Mouse (Mus musculus): Measurements from ENCODE around the gene Abhd8. TPM values are rescaled to one million over a fixed set of nuclear protein-coding genes. Genes with fewer than 3 reads are reported as not detected.
"Not testable (repeated sequence)": the region's sequence is repeated elsewhere in the genome, so short reads cannot be mapped to it uniquely, and the experiment has no call there.

Gene Abhd8
- polyA plus RNA-seq, 1 experiment from 2014 or later: 127 TPM

DNA sequence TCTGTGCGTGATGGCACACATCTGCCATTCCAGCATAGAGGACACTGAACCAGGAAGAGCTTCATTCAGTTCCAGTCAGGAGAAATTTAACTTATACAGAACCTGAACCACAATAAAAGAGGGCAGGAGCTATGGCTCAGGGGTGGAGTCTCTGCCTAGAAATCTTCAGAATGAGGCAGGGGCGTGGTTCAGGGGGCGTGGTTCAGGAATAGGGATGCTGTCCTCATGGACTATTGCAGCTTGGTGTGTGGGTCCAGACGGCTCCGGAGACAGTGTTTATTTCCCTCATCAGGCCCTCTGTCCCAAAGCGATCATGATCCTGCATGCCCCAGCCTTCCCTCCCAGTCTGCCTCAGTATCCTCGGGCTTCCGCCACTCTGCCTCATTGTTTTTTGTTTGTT is 8.8 kb downstream of the Abhd8 start:
- Histone ChIP-seq H3K27me3 (replicated peaks; ENCODE audit: control insufficient read depth, insufficient read depth, low read length) (no peaks in the 10 kb centered on the region), H3K27ac (ENCODE audit: low read length) (no peak overlapping the region), H3K4me3 (replicated peaks; ENCODE audit: low read length) (no peak overlapping the region), H3K9me3 (ENCODE audit: control insufficient read depth, low read length) (no peaks in the 10 kb centered on the region), H3K36me3 (ENCODE audit: control insufficient read depth, insufficient read depth) (peaks cover 8% of the 10 kb centered on the region), H3K4me1 (replicated peaks; ENCODE audit: control insufficient read depth, insufficient read depth, low read length) (no peaks in the 10 kb centered on the region), H3K4me2 (ENCODE audit: low read length) (no peak overlapping the region), H3K9ac (replicated peaks; ENCODE audit: low read depth, low read length) (no peak overlapping the region)
- WGBS: 89% methylated on average over 8 of the region's 8 CpGs
- no peak for ATAC-seq

DNA sequence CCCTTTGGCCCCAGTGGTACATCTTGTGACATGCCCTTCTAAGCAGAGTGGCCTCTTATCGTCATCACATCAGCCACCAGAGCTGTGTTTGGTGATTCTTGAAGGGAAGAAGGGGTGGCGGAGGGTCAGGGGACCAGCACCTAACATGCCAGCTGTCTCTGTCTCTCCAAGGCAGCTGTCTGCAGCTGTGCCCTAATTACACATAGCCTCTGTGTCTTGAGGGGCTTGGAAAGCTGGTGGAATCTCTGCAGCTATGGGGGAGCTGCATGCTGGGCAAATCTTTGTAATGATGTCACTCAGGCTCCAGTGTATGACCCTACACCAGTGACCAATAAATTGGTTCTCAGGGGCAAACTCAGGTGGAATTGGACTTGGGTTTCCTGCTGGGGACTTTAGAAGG is 10.8 kb downstream of the Abhd8 start:
- no peaks in the 10 kb centered on the region for H3K27me3 ChIP-seq (replicated peaks; ENCODE audit: control insufficient read depth, insufficient read depth, low read length)
- no peaks in the 10 kb centered on the region for H3K9me3 ChIP-seq (ENCODE audit: control insufficient read depth, low read length)
- no peak overlapping the region for H3K9ac ChIP-seq (replicated peaks; ENCODE audit: low read depth, low read length)
- H3K27ac ChIP-seq (ENCODE audit: low read length): no peak overlapping the region
- H3K4me2 ChIP-seq (ENCODE audit: low read length): no peak overlapping the region
- no peak overlapping the region for H3K4me3 ChIP-seq (replicated peaks; ENCODE audit: low read length)
- WGBS: 90% methylated on average over 2 of the region's 2 CpGs
- H3K36me3 ChIP-seq (ENCODE audit: control insufficient read depth, insufficient read depth): peaks cover 6% of the 10 kb centered on the region
- no peaks in the 10 kb centered on the region for H3K4me1 ChIP-seq (replicated peaks; ENCODE audit: control insufficient read depth, insufficient read depth, low read length)
- no peak for ATAC-seq

DNA sequence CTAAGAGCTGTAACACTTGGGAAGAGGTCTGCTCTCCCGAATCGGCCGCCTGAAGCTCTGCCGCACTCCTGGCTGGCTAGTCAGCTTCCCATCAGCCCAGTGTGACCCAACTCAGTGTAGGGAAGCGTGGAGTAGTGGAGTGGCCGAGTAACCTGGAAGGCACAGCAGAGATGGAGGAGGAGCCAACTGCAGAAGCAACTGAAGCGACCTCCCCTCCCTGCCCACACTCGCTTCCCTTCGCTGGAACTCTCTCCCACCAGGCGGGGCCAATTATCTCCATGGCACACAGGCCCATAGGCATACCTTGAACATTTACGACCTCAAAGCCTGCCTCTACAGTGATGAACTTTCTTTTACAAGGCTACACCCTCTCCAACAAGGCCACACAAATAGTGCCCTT is 11.7 kb downstream of the Abhd8 start:
- ATAC-seq: no peak
- Histone ChIP-seq H3K4me3 (replicated peaks; ENCODE audit: low read length) (no peak overlapping the region), H3K4me1 (replicated peaks; ENCODE audit: control insufficient read depth, insufficient read depth, low read length) (no peaks in the 10 kb centered on the region), H3K27me3 (replicated peaks; ENCODE audit: control insufficient read depth, insufficient read depth, low read length) (no peaks in the 10 kb centered on the region), H3K36me3 (ENCODE audit: control insufficient read depth, insufficient read depth) (no peaks in the 10 kb centered on the region), H3K27ac (ENCODE audit: low read length) (no peak overlapping the region), H3K9me3 (ENCODE audit: control insufficient read depth, low read length) (no peaks in the 10 kb centered on the region), H3K9ac (replicated peaks; ENCODE audit: low read depth, low read length) (no peak overlapping the region), H3K4me2 (ENCODE audit: low read length) (no peak overlapping the region)
- WGBS: 58% methylated on average over 11 of the region's 11 CpGs

DNA sequence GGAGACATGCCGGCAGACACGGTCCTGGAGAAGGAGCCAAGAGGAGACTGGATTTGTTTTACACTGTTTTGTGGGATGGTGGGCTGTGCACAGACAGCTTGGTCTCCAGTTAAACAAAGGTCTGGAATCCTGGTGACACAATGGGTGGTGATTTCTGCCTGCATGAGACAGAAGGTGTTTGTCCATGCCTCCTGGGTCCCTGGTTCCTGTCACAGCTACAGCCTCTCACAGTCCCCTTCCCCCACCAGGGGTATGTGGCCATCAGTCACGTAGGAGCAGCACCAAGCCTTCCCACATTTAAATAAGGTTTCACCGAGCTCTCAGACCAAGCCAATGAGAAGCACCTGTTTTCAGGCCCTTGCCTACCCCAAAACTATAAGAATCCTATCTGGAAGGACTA is 12.1 kb downstream of the Abhd8 start:
- H3K9me3 ChIP-seq (ENCODE audit: control insufficient read depth, low read length): no peaks in the 10 kb centered on the region
- H3K4me2 ChIP-seq (ENCODE audit: low read length): no peak overlapping the region
- 66% methylated on average over 4 of the region's 4 CpGs for WGBS
- no peak overlapping the region for H3K9ac ChIP-seq (replicated peaks; ENCODE audit: low read depth, low read length)
- ATAC-seq: no peak
- no peaks in the 10 kb centered on the region for H3K4me1 ChIP-seq (replicated peaks; ENCODE audit: control insufficient read depth, insufficient read depth, low read length)
- H3K27ac ChIP-seq (ENCODE audit: low read length): no peak overlapping the region
- no peaks in the 10 kb centered on the region for H3K36me3 ChIP-seq (ENCODE audit: control insufficient read depth, insufficient read depth)
- no peaks in the 10 kb centered on the region for H3K27me3 ChIP-seq (replicated peaks; ENCODE audit: control insufficient read depth, insufficient read depth, low read length)
- H3K4me3 ChIP-seq (replicated peaks; ENCODE audit: low read length): no peak overlapping the region

DNA sequence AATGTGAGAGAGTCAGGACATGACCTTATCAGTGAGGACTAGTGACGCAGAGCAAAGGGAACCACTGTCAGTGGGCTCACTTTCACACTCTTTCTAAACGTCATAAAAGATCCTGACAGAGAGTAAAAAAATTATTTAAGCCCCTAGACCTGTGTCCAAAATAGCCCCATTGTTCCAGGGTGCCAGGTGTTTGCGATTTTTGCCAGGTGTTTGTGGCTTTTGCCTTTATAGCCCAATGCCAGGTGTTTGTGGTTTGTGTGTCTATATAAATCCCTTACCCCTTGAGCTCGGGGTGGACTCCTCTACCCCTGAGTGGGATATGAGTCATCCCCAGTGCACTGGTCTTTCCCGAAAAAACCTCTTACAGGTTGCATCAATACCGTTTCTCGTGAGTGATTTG is 18.4 kb downstream of the Abhd8 start:
- H3K4me1 ChIP-seq (replicated peaks; ENCODE audit: control insufficient read depth, insufficient read depth, low read length): no peaks in the 10 kb centered on the region
- H3K9me3 ChIP-seq (ENCODE audit: control insufficient read depth, low read length): no peaks in the 10 kb centered on the region
- no peak overlapping the region for H3K27ac ChIP-seq (ENCODE audit: low read length)
- H3K27me3 ChIP-seq (replicated peaks; ENCODE audit: control insufficient read depth, insufficient read depth, low read length): no peaks in the 10 kb centered on the region; the same call in 1 of the 2 replicates
- no peak overlapping the region for H3K4me3 ChIP-seq (replicated peaks; ENCODE audit: low read length)
- ATAC-seq: no peak
- H3K36me3 ChIP-seq (ENCODE audit: control insufficient read depth, insufficient read depth): no peaks in the 10 kb centered on the region
- no peak overlapping the region for H3K4me2 ChIP-seq (ENCODE audit: low read length)
- WGBS: 88% methylated on average over 7 of the region's 7 CpGs
- no peak overlapping the region for H3K9ac ChIP-seq (replicated peaks; ENCODE audit: low read depth, low read length)

DNA sequence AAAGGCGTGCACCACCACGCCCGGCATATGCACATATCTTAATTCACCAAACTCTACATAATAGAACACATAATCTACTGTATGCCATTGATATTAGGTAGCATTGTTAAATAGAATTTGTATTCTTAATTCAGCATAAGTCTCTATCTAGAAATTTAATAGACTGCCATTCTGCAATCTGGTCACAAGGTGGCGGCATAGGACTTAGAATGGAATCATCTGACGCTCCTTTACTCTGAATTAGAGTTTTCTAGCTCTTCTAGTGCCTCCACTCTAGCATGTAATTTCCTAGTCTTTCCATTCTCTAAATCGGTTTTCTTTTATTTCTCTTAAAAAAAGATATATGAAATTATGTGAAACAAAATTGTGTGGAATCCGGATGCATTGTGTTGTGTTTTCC is 22.1 kb downstream of the Abhd8 start:
- H3K9me3 ChIP-seq (ENCODE audit: control insufficient read depth, low read length): no peaks in the 10 kb centered on the region
- H3K36me3 ChIP-seq (ENCODE audit: control insufficient read depth, insufficient read depth): no peaks in the 10 kb centered on the region
- ATAC-seq: peak; percentile 69
- H3K4me3 ChIP-seq (replicated peaks; ENCODE audit: low read length): no peak overlapping the region
- H3K27me3 ChIP-seq (replicated peaks; ENCODE audit: control insufficient read depth, insufficient read depth, low read length): no peaks in the 10 kb centered on the region; the same call in 1 of the 2 replicates
- no peak overlapping the region for H3K9ac ChIP-seq (replicated peaks; ENCODE audit: low read depth, low read length)
- H3K4me2 ChIP-seq (ENCODE audit: low read length): no peak overlapping the region
- no peaks in the 10 kb centered on the region for H3K4me1 ChIP-seq (replicated peaks; ENCODE audit: control insufficient read depth, insufficient read depth, low read length)
- WGBS: 0% methylated on average over 7 of the region's 7 CpGs
- no peak overlapping the region for H3K27ac ChIP-seq (ENCODE audit: low read length)

DNA sequence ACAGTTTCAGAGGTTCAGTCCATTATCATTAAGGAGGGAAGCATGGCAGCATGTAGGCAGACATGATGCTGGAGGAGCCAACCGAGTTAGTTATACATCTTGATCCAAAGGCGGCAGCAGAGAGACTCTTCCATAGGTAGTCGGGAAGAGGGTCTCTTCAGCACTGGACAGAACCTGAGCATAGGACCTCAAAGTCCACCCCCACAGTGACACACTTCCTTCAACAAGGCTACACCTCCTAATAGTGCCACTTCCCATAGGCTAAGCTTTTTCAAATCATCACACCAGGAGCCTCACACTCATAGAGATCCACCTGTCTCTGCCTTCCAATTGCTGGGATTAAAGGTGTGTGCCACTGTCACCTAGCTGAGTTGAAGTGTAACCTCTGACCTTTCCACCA is 26.4 kb downstream of the Abhd8 start:
- H3K27me3 ChIP-seq (replicated peaks; ENCODE audit: control insufficient read depth, insufficient read depth, low read length): no peaks in the 10 kb centered on the region; the same call in 1 of the 2 replicates
- no peak overlapping the region for H3K9ac ChIP-seq (replicated peaks; ENCODE audit: low read depth, low read length)
- H3K4me3 ChIP-seq (replicated peaks; ENCODE audit: low read length): no peak overlapping the region
- no peaks in the 10 kb centered on the region for H3K36me3 ChIP-seq (ENCODE audit: control insufficient read depth, insufficient read depth)
- no peak overlapping the region for H3K4me2 ChIP-seq (ENCODE audit: low read length)
- 63% methylated on average over 3 of the region's 3 CpGs for WGBS
- H3K9me3 ChIP-seq (ENCODE audit: control insufficient read depth, low read length): no peaks in the 10 kb centered on the region
- H3K27ac ChIP-seq (ENCODE audit: low read length): no peak overlapping the region
- ATAC-seq: no peak
- H3K4me1 ChIP-seq (replicated peaks; ENCODE audit: control insufficient read depth, insufficient read depth, low read length): no peaks in the 10 kb centered on the region

DNA sequence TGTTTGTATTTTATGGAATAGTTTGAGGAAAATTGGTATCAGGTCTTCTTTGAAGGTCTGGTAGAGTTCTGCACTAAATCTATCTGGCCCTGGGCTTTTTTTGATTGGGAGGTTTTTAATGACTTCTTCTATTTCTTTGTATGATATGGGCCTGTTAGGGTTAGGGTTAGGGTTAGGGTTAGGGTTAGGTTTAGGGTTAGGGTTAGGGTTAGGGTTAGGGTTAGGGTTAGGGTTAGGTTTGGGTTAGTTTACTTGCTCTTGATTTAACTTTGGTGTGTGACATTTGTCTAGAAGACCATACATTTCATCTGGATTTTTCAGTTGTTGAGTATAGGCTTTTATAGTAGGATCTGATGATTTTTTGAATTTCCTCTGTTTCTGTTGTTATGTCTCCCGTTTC is 30.5 kb downstream of the Abhd8 start:
- WGBS: 79% methylated on average over 1 of the region's 1 CpGs
- not testable (repeated sequence) for ATAC-seq; H3K27me3 ChIP-seq (replicated peaks; ENCODE audit: control insufficient read depth, insufficient read depth, low read length); H3K9me3 ChIP-seq (ENCODE audit: control insufficient read depth, low read length); H3K4me2 ChIP-seq (ENCODE audit: low read length); H3K4me3 ChIP-seq (replicated peaks; ENCODE audit: low read length); H3K9ac ChIP-seq (replicated peaks; ENCODE audit: low read depth, low read length); H3K36me3 ChIP-seq (ENCODE audit: control insufficient read depth, insufficient read depth); H3K4me1 ChIP-seq (replicated peaks; ENCODE audit: control insufficient read depth, insufficient read depth, low read length); H3K27ac ChIP-seq (ENCODE audit: low read length)

DNA sequence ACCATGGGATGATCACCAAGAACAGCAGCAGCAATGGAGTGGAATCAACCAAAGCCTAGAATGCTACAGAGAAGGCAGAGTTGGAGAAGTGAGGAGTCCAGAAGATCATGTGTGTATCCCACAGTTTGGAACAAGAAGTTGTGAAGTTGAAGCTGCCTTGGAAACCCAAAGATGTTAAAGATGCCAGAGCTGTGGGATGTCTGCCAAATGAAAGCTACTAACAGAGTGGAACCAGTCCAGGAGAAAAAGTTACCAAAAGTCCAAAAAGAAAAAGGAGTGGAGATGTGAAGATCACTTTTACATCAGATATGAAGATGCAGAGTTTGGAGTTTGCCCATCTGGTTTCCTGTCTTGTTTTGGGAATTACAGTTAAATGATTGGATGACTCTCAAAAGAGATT is 41.3 kb downstream of the Abhd8 start:
- no peaks in the 10 kb centered on the region for H3K36me3 ChIP-seq (ENCODE audit: control insufficient read depth, insufficient read depth)
- H3K4me3 ChIP-seq (replicated peaks; ENCODE audit: low read length): no peak overlapping the region
- H3K9ac ChIP-seq (replicated peaks; ENCODE audit: low read depth, low read length): no peak overlapping the region
- H3K4me1 ChIP-seq (replicated peaks; ENCODE audit: control insufficient read depth, insufficient read depth, low read length): no peaks in the 10 kb centered on the region
- no peak overlapping the region for H3K27ac ChIP-seq (ENCODE audit: low read length)
- H3K9me3 ChIP-seq (ENCODE audit: control insufficient read depth, low read length): no peaks in the 10 kb centered on the region
- no peak overlapping the region for H3K4me2 ChIP-seq (ENCODE audit: low read length)
- ATAC-seq: no peak
- H3K27me3 ChIP-seq (replicated peaks; ENCODE audit: control insufficient read depth, insufficient read depth, low read length): peaks cover 3% of the 10 kb centered on the region; the same call in 1 of the 2 replicates

DNA sequence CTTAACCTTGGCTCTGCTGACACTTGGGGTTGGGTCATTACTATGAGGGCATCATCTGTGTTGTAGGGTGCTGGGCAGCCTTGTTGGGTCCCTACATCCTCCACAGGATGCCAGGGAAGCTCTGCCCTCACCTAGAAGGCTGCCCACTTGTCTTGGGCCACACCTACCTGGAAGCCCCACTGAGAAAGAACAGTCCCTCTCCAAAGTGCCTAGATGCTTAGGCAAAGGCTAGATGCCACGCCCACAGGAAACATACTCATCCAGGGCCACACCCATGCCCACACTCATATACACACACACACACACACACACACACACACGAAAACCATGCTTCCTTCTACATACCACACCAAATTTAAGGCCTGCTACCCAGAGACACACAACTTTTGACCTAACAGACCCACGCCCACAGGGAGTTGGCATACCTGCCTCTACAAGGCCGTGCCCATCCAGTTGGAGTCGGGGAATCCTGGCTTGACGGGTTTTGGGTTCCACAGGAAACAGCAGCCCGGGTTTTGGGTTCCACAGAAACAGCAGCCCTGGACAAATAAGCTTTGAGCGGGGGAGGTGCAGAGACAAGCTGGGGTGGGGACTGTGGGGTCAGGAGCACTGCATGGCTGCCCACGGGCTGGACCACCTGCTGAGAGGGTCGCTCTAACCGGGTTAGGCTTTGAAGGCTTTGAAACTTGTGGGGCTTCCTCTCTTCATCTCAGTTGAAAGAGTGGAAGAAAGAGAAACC is 51.8 kb downstream of the Abhd8 start:
- WGBS: 52% methylated on average over 11 of the region's 11 CpGs
- Histone ChIP-seq H3K27ac (ENCODE audit: low read length) (no peak overlapping the region), H3K4me3 (replicated peaks; ENCODE audit: low read length) (no peak overlapping the region), H3K36me3 (ENCODE audit: control insufficient read depth, insufficient read depth) (no peaks in the 10 kb centered on the region), H3K27me3 (replicated peaks; ENCODE audit: control insufficient read depth, insufficient read depth, low read length) (no peaks in the 10 kb centered on the region), H3K4me1 (replicated peaks; ENCODE audit: control insufficient read depth, insufficient read depth, low read length) (peaks cover 5% of the 10 kb centered on the region), H3K9me3 (ENCODE audit: control insufficient read depth, low read length) (no peaks in the 10 kb centered on the region), H3K4me2 (ENCODE audit: low read length) (no peak overlapping the region), H3K9ac (replicated peaks; ENCODE audit: low read depth, low read length) (no peak overlapping the region)
- ATAC-seq: no peak
